Mouse (Mus musculus) heart, embryonic 12.5 days (tissue): ENCODE measurements at regions not wholly inside any gene's neighbourhood (a gene's known extent, or its start where the extent isn't known, plus 50 kb on each side); places are given as distances from the start of the nearest gene placed in this dataset.
"Not testable (repeated sequence)": the region's sequence is repeated elsewhere in the genome, so short reads cannot be mapped to it uniquely, and the experiment has no call there.

Source experiments
- ATAC-seq: fragments of 200-750 bp; cut with Nextera tagmentation; 2 replicates; pipeline ENCODE4 v1.8.0; 2017; ENCODE audit warnings: moderate TSS enrichment, moderate library complexity; ENCODE audit not compliant: insufficient number of reproducible peaks, low FRiP score
- H3K27ac ChIP-seq: fragments of 300-500 bp; sonication (generic); 2 replicates; pipeline ENCODE4 v1.5.1; 2016; ENCODE audit warnings: mild to moderate bottlenecking, moderate library complexity; ENCODE audit not compliant: poor library complexity, severe bottlenecking
- H3K27me3 ChIP-seq: fragments of 300-500 bp; sonication (generic); replicated peaks from 2 replicates; pipeline ENCODE4 v1.6.1; 2016; ENCODE audit warnings: mild to moderate bottlenecking, moderate library complexity
- H3K36me3 ChIP-seq: fragments of 300-500 bp; sonication (generic); 2 replicates; pipeline ENCODE4 v1.6.1; 2016; ENCODE audit warnings: mild to moderate bottlenecking, moderate library complexity
- H3K4me1 ChIP-seq: fragments of 300-500 bp; sonication (generic); replicated peaks from 2 replicates; pipeline ENCODE4 v1.6.1; 2016; ENCODE audit warnings: mild to moderate bottlenecking
- H3K4me2 ChIP-seq: fragments of 300-500 bp; sonication (generic); 2 replicates; pipeline ENCODE4 v1.6.1; 2016; ENCODE audit warnings: mild to moderate bottlenecking, moderate library complexity
- H3K4me3 ChIP-seq: fragments of 300-500 bp; sonication (generic); 2 replicates; pipeline ENCODE4 v1.5.1; 2016; ENCODE audit warnings: mild to moderate bottlenecking
- H3K9ac ChIP-seq: fragments of 300-500 bp; sonication (generic); 2 replicates; pipeline ENCODE4 v1.6.1; 2016; ENCODE audit warnings: mild to moderate bottlenecking, moderate library complexity
- H3K9me3 ChIP-seq: fragments of 300-500 bp; sonication (generic); replicated peaks from 2 replicates; pipeline ENCODE4 v1.6.1; 2016; ENCODE audit warnings: mild to moderate bottlenecking, moderate library complexity
- WGBS: fragments of 180-500 bp; shearing (Covaris S2); methylation state at CpG from one replicate; pipeline ENCODE4 v1.1.7; 2016; 5-methylcytosine and 5-hydroxymethylcytosine counted together

DNA sequence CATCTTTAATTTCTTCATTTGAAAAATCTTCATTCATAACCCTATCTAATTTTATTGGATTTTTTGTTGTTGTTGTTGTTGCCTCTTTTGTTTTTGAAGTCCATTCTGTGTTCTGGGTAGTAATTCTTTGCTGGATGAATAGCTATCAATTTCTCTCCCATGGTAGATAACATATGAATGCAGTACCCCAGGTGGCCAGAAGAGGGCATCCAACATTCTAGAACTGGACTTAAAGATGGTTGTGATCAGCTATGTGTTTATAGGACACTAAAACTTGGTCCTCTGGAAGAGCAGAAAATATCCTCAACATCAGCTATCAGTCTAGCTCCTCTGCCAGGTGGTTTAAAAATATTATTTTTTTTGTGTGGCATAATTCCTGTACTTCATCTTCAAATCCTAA lies 73.0 kb downstream of the Prl2c3 start:
- H3K27me3 ChIP-seq, H3K9ac ChIP-seq, H3K4me1 ChIP-seq, H3K4me3 ChIP-seq, H3K27ac ChIP-seq, ATAC-seq, H3K4me2 ChIP-seq, H3K9me3 ChIP-seq, H3K36me3 ChIP-seq: not testable (repeated sequence)

DNA sequence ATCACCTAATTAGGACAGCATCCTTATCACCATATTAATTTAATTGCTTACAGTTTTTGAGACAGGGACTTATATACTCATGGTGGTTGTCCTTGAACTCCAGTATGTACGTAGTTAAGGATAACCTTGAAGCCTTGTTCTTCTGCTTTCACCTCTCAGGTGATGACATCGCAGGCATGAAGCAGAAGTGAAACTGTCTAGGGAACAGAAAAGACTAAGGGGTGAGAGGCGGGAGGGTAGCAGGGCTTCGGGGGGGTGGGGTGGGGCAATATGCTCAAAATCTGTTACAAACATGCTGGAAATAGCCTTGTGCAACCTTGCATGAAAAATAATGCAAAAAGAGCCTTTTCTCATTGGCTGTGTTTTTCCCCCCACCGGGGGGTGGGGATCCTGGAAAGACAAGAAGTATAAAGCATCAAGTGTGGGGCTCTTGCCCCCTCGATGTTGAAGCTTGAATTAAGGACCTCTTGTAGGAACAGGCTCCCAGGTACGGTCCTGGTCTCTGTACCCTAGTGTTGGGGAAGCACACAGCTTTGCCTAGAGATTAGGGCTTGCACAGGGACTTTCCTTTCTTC lies 81.8 kb downstream of the Prl2c3 start:
- H3K27me3 ChIP-seq, H3K4me3 ChIP-seq, H3K9ac ChIP-seq, H3K4me1 ChIP-seq, ATAC-seq, H3K27ac ChIP-seq, H3K4me2 ChIP-seq, H3K9me3 ChIP-seq, H3K36me3 ChIP-seq: not testable (repeated sequence)
- WGBS: 76% methylated on average over 7 of the region's 7 CpGs

DNA sequence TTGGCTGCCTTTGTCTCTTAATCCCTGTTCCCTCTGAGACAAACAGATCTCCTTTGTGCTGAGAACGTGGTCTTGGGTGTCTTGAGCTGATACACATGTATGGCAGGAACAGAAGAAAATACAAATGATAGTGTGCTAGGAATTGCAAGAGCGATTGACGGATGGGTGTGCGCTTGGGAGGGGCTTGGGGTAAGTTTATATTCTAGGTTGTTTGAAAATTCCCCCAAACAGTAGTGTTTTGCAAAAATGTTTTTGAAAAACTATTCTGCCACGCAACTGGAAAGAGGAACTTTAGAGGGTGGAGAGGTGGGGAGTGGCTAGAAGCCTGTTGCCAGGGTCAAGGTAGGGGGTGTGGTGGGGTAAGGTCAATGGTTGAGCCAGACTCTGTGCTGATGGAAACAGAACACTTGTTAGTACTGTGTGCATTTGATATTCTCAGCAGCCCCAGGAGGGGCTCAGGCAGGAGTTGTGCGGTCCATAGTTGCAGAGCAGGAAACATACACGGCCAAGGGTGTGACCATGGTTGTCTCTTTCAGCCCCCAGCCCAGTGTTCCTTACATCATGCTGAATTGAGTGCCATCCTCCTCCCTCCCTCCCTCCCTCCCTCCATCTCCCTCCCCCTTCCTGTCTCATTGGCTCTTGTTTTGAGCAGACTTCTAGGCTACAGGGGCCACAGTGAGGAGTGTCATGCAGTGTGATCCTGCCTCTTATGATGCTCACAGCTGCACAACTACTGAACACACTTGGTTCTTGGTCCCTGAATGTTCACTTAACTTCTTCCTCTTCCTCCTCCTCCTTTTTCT lies 88.2 kb downstream of the Prl2c3 start:
- no peak overlapping the region for H3K4me2 ChIP-seq
- no peaks in the 10 kb centered on the region for H3K36me3 ChIP-seq
- H3K9ac ChIP-seq: no peak overlapping the region
- no peaks in the 10 kb centered on the region for H3K9me3 ChIP-seq
- no peak overlapping the region for H3K27ac ChIP-seq
- no peaks in the 10 kb centered on the region for H3K4me1 ChIP-seq
- WGBS: 70% methylated on average over 7 of the region's 7 CpGs
- ATAC-seq: no peak
- H3K27me3 ChIP-seq: no peaks in the 10 kb centered on the region
- no peak overlapping the region for H3K4me3 ChIP-seq

DNA sequence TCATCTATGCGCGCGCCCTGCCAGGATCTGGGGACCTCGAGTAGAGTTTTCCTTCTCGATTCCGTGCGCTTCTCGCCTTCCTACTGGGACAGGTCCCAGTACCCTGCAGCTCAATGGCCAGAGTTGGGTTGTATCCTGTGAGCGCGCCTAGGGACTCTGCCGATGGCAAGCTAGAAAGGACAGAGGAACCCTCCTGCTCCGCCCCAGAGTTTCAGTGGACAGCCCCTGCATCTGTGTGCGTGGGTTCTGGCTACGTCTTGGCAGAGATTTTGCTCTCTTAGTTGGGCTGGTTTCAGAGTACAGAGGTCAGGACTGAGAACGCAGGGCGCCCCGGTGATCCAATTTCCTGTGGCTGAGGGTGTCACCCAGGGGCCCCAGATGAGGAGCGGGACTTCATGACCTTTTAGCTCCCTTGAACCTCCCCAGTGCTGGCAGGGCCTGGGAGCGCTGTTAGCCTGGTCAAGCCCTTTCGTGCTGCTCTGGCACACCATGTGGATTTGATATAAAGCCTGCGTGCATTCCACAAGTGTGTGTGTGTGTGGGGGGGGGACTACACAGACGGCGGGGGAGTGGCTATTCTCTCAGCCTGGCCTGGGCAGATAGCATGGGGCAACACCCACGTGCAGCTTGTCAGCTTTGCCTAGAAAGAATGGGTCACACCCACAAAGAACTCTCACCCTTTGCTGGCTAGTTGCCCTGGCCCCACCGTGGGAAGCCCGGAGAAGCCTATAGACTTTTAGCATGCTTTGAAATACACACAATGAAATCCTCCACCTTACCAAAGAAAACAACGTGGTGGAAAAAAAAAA lies 96.9 kb downstream of the Prl2c3 start:
- H3K27ac ChIP-seq, H3K36me3 ChIP-seq, H3K27me3 ChIP-seq, H3K9me3 ChIP-seq, H3K9ac ChIP-seq, H3K4me1 ChIP-seq: not testable (repeated sequence)
- Histone ChIP-seq H3K4me2 (peak overlapping the region; percentile 57), H3K4me3 (peak overlapping the region; percentile 35)
- ATAC-seq: peak; percentile 84
- under 1% methylated on average over 19 of the region's 27 CpGs for WGBS

DNA sequence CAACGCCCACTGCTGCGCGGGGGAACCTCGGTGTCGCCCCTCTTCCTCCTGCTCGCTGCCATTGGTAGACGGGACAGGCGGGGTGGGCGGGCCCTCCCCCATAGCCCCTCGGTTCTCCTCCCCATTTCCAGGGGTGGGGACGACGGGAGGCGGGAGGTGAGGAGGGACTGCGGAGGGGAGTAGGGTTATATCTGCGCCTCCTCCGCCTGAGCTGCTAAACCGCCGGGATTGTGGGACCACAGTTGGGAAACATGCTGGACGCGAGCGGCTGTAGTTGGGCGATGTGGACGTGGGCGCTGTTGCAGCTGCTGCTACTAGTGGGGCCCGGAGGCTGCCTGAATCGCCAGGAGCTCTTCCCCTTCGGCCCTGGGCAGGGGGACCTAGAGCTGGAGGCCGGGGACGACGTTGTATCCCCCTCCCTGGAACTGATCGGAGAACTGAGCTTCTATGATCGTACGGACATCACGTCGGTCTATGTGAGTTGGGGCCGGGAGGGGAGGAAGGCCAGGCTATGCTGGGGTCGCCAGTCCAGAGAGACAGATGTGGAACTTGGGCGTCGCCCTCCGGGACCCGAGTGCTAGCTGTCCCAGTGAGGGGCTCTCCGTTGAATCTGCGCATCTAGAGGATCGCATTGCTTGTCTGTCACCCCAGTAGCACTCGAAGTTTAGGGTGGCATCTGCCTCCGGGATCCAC lies 97.6 kb downstream of the Prl2c3 start:
- Histone ChIP-seq H3K4me2 (peak overlapping the region; percentile 59), H3K4me3 (peak overlapping the region; percentile 43)
- not testable (repeated sequence) for H3K9ac ChIP-seq, H3K36me3 ChIP-seq, H3K27me3 ChIP-seq, H3K9me3 ChIP-seq, H3K4me1 ChIP-seq, H3K27ac ChIP-seq
- ATAC-seq: peak; percentile 82
- under 1% methylated on average over 28 of the region's 46 CpGs for whole genome bisulfite sequencing

DNA sequence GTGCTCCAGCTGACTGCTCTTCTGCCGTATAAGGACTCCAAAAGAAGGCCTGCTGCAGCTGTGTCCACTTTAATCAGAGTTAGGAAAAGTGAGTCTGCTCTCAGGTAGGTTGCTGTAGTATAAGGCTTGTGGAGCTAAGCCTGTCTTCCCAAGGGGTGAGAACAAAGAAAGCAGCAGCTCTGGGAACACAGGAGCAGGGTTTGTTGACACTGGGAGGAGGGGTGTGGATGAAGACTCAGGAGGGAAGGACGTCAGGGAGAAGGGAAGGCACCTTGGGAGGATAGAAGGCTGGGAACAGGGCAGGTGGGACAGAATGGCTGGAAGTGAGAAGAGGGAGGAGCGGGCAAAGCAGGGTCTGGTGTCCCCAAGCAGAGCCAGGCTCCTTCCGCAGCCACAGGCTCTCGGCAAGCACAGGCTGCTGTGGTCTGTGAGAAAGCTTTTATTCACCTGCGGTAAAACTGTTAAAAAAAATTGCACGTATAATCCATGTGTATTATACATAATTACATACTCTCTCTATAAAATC lies 106.2 kb downstream of the Prl2c3 start:
- not testable (repeated sequence) for H3K36me3 ChIP-seq, H3K4me3 ChIP-seq, H3K9ac ChIP-seq, H3K9me3 ChIP-seq, H3K27ac ChIP-seq, H3K4me1 ChIP-seq, H3K4me2 ChIP-seq, H3K27me3 ChIP-seq, ATAC-seq
- WGBS: 59% methylated on average over 6 of the region's 7 CpGs

DNA sequence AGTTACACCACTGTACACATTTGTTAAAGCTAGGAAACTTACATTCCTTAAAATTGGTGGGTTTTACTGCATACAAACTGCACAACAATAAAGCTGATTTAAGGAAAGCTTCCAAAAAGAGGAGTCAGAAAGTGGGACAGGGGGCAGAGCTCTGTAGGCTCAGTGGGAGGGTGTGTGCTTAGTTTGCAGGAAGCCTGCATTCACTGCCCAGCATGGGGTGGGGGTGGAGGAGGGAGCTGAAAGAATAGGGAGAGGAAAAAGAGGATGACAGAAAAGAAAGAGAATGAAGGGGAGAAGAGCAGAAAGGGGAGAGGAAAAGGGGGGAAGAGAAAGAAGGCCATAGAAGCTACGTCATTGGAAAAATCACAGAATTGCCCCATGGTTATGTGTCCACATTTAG lies 111.1 kb downstream of the Prl2c3 start:
- H3K27ac ChIP-seq, H3K36me3 ChIP-seq, H3K9ac ChIP-seq, H3K4me2 ChIP-seq, H3K27me3 ChIP-seq, H3K4me1 ChIP-seq, H3K4me3 ChIP-seq, ATAC-seq, H3K9me3 ChIP-seq: not testable (repeated sequence)
- WGBS: no CpG with 5 or more reads among the region's 1 CpGs

DNA sequence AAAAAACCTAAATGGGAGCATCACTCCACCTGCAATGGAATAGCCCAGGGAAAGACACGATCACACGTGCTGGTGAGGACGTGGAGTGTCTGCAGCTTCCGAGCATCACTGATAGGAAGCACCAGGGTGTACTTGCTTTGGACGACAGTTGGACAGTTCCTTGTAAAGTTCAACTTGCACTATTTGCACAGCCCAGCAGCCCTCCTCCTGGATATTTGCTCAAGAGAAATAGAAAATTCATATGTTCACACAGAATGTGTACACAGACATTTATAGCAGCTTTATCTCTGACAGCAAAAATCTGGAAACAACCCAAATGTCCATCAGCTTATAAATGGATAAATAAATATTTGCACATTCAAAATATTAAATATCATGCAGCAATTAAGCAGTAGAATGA lies 111.7 kb downstream of the Prl2c3 start:
- WGBS: 62% methylated on average over 4 of the region's 5 CpGs
- not testable (repeated sequence) for H3K4me1 ChIP-seq, H3K4me3 ChIP-seq, H3K27me3 ChIP-seq, H3K9me3 ChIP-seq, H3K4me2 ChIP-seq, H3K9ac ChIP-seq, H3K27ac ChIP-seq, H3K36me3 ChIP-seq, ATAC-seq

DNA sequence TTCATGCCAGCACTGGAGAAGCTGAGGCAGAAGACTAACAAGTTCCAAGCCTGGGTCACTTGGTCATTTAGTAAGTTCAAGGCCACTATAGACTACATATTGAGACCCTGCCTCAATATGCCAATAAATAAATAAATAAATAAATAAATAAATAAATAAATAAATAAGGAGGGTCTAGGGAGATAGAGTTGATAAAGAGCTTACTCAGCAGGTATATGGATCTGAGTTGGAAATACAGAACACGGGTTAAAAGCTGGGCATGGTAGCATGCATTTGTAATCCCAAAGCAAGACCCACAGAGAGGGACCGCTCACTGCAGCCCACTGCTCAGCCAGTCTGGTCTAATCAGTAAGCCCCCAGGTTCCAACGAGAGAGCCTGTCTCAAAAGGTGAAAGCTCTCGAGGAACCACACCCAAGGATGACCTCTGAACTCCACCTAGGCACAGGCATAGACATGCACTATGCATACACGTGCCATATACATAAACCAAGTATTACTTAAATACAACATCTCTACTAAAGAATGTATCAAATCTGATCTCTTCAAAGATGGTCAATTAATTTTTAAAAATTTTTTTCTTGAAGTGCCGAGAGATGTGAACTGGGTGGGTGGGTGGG lies 115.4 kb downstream of the Ero1lb start:
- H3K27me3 ChIP-seq: not testable (repeated sequence)
- WGBS: 82% methylated on average over 5 of the region's 6 CpGs

DNA sequence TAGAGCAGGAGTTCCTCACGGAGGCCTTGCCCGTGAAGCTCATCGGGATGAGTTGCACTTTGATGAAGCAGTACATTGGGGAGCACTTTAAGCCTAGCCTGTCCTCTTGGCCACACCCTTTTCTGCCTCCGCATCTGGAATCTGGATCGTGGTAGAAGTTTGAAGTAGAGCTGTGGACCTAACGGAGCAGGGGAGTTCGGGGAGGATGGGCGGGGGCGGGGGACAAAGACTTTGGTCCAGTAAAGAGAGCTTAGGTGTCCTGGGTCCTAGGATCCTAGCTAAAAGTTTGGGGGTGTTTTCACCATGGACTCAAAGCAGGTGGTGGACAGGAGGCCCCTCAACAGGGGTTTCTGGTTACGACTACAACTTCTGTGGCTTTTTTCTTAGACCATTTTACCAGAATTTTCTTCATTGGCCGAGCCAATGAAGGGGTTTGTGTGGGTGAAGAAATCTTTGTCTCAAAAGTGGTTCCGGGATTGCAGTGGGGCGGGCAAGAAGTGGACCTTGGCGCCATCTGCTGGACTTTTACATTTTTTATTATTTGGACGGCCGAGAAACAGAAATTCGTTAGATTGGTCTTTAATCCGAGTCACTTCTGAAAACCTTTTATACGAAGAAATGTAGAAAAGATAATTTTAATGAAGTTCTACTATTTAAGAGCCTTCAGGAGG lies 114.7 kb downstream of the Ero1lb start:
- not testable (repeated sequence) for H3K36me3 ChIP-seq, H3K4me1 ChIP-seq, H3K27ac ChIP-seq, H3K9me3 ChIP-seq, ATAC-seq, H3K27me3 ChIP-seq
- 11% methylated on average over 19 of the region's 19 CpGs for WGBS
- peak overlapping the region; percentile 38 for H3K4me3 ChIP-seq
- peak overlapping the region; percentile 66 for H3K4me2 ChIP-seq
- H3K9ac ChIP-seq: 0 out of 2 replicates have a peak overlapping the region, but pooled peaks have one; percentile 17

More for the DNA sequence above, 115.4 kb downstream of the Ero1lb start:
- ATAC-seq: 0 out of 2 replicates have a peak, but pooled peaks have one; percentile 29
- not testable (repeated sequence) for H3K27ac ChIP-seq, H3K9ac ChIP-seq, H3K4me2 ChIP-seq, H3K4me3 ChIP-seq, H3K4me1 ChIP-seq, H3K36me3 ChIP-seq, H3K9me3 ChIP-seq
